22 mouse cellular contexts compared by ENCODE assay signal in the genomic region with DNA sequence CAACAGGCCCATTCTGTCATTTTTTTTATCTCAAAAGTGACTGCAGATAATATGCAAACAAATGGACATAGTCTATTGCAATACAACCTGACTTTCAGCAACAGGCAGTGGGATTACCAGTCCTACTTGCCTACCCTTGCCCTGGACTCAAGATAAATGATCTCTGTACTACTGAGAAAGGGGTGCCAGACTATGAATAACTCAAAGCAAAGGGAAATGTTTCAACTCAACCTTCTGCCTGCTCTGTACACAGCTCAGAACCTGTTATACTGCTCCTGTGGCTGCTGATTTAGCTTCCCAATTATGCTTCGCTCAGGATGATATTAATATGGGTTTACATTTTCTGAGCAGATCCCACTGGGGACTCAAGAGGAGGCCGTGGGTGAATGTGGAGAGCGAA. TPM values are rescaled to one million over a fixed set of nuclear protein-coding genes. Genes with fewer than 3 reads are reported as not detected.
DNase-seq lines count a peak whose midpoint lies in the region; ATAC-seq and TF ChIP-seq lines count a peak whose summit lies in the region.
"Had no signal": no experiment of that assay in that cellular context is flagged by ENCODE, and none has a peak within 500 bp of the region (broad histone marks: within the 10 kb centered on the region; RNA-seq: fewer than 3 reads in every experiment).

No protein-coding gene starts in this region.

- H3K36me3 ChIP-seq in embryonic facial prominence, embryonic 14.5 days (ENCODE audit: control insufficient read depth, insufficient read depth, low read length): no peaks in the 10 kb centered on the region
- H3K36me3 ChIP-seq in embryonic facial prominence, embryonic 10.5 days (replicated peaks): no peaks in the 10 kb centered on the region
- H3K36me3 ChIP-seq in stomach, embryonic 16.5 days (ENCODE audit: control insufficient read depth, insufficient read depth, low read length): no peaks in the 10 kb centered on the region
- H3K36me3 ChIP-seq in lung, postnatal 0 days (ENCODE audit: insufficient read depth, low read length): no peaks in the 10 kb centered on the region
- H3K36me3 ChIP-seq: embryonic facial prominence, embryonic 12.5 days; forebrain, embryonic 12.5 days; forebrain, embryonic 15.5 days; heart, embryonic 12.5 days; heart, embryonic 15.5 days had no signal

- WGBS in embryonic facial prominence, embryonic 14.5 days: 72% methylated on average over 3 of the region's 3 CpGs
- WGBS in embryonic facial prominence, embryonic 10.5 days: 91% methylated on average over 3 of the region's 3 CpGs
- WGBS in stomach, embryonic 16.5 days: 75% methylated on average over 3 of the region's 3 CpGs
- 77% methylated on average over 3 of the region's 3 CpGs for WGBS in lung, postnatal 0 days

- no peak overlapping the region for H3K4me3 ChIP-seq in embryonic facial prominence, embryonic 14.5 days (ENCODE audit: low read depth, low read length)
- no peak overlapping the region for H3K4me3 ChIP-seq in embryonic facial prominence, embryonic 10.5 days
- no peak overlapping the region for H3K4me3 ChIP-seq in stomach, embryonic 16.5 days (replicated peaks; ENCODE audit: low read length)
- H3K4me3 ChIP-seq in lung, postnatal 0 days (ENCODE audit: low read depth, low read length): no peak overlapping the region
- H3K4me3 ChIP-seq: embryonic facial prominence, embryonic 12.5 days; erythroblast, embryonic 14.5 days; forebrain, embryonic 12.5 days; forebrain, embryonic 15.5 days; heart, embryonic 12.5 days; heart, embryonic 15.5 days had no signal

- no peaks in the 10 kb centered on the region for H3K4me1 ChIP-seq in embryonic facial prominence, embryonic 14.5 days (ENCODE audit: control insufficient read depth, insufficient read depth, low read length)
- no peaks in the 10 kb centered on the region for H3K4me1 ChIP-seq in embryonic facial prominence, embryonic 10.5 days
- no peaks in the 10 kb centered on the region for H3K4me1 ChIP-seq in stomach, embryonic 16.5 days (ENCODE audit: control insufficient read depth, insufficient read depth, low read length)
- H3K4me1 ChIP-seq in lung, postnatal 0 days (ENCODE audit: insufficient read depth, low read depth, low read length): no peaks in the 10 kb centered on the region
- H3K4me1 ChIP-seq: embryonic facial prominence, embryonic 12.5 days; forebrain, embryonic 12.5 days; forebrain, embryonic 15.5 days; heart, embryonic 12.5 days; heart, embryonic 15.5 days had no signal

- TF ChIP-seq EP300 in lung, postnatal 0 days (IDR thresholded peaks at IDR 0.05): no peak

- peak; percentile 16 for DNase-seq in embryonic facial prominence, embryonic 14.5 days (ENCODE audit: low spot score)
- no peak for DNase-seq in embryonic facial prominence, embryonic 10.5 days (ENCODE audit: low spot score)
- DNase-seq in urinary bladder, postnatal 14 days (ENCODE audit: low spot score): peak; percentile 30
- no peak for DNase-seq in urinary bladder, postnatal 10 days (ENCODE audit: low spot score)
- DNase-seq in lung, postnatal 0 days (ENCODE audit: low spot score): no peak
- DNase-seq: adrenal gland, postnatal 10 days; adrenal gland, postnatal 36 days; cerebellum, adult 18-20 months; cerebellum, adult 9-10 months; cerebellum, postnatal 14 days; gastrocnemius, postnatal 25 days; heart, adult 18-20 months; heart, postnatal 10 days; heart, postnatal 36 days had no signal

- no peak overlapping the region for H3K4me2 ChIP-seq in embryonic facial prominence, embryonic 14.5 days (ENCODE audit: low read depth, low read length)
- no peak overlapping the region for H3K4me2 ChIP-seq in stomach, embryonic 16.5 days (ENCODE audit: low read depth, low read length)
- H3K4me2 ChIP-seq in lung, postnatal 0 days (replicated peaks; ENCODE audit: low read depth, low read length): no peak overlapping the region
- H3K4me2 ChIP-seq: embryonic facial prominence, embryonic 12.5 days; forebrain, embryonic 12.5 days; forebrain, embryonic 15.5 days; heart, embryonic 12.5 days; heart, embryonic 15.5 days; hindbrain, embryonic 14.5 days had no signal

- no peak overlapping the region for H3K27ac ChIP-seq in embryonic facial prominence, embryonic 14.5 days (replicated peaks; ENCODE audit: low read depth, low read length)
- no peak overlapping the region for H3K27ac ChIP-seq in embryonic facial prominence, embryonic 10.5 days (replicated peaks)
- peak overlapping the region; percentile 71 for H3K27ac ChIP-seq in stomach, embryonic 16.5 days (ENCODE audit: low read length)
- no peak overlapping the region for H3K27ac ChIP-seq in lung, postnatal 0 days (ENCODE audit: low read length)
- H3K27ac ChIP-seq: embryonic facial prominence, embryonic 12.5 days; forebrain, embryonic 12.5 days; forebrain, embryonic 15.5 days; heart, embryonic 15.5 days; hindbrain, embryonic 14.5 days had no signal

- no peak for TF ChIP-seq CTCF in lung, postnatal 0 days (IDR thresholded peaks at IDR 0.05)

- ATAC-seq in embryonic facial prominence, embryonic 14.5 days (ENCODE audit: low read depth): peak; percentile 44; the same call in 1 of the 2 replicates
- peak; percentile 69; the same call in 1 of the 2 replicates for ATAC-seq in stomach, embryonic 16.5 days (ENCODE audit: insufficient read depth, low FRiP score)
- no peak for ATAC-seq in lung, postnatal 0 days
- ATAC-seq: forebrain, embryonic 15.5 days had no signal

- H3K9ac ChIP-seq in embryonic facial prominence, embryonic 14.5 days (ENCODE audit: low read depth, low read length): no peak overlapping the region
- no peak overlapping the region for H3K9ac ChIP-seq in stomach, embryonic 16.5 days (ENCODE audit: low read length)
- H3K9ac ChIP-seq in lung, postnatal 0 days (replicated peaks; ENCODE audit: low read depth): no peak overlapping the region
- H3K9ac ChIP-seq: embryonic facial prominence, embryonic 12.5 days; forebrain, embryonic 12.5 days; forebrain, embryonic 15.5 days; heart, embryonic 12.5 days; heart, embryonic 15.5 days; hindbrain, embryonic 14.5 days had no signal

- no peaks in the 10 kb centered on the region for H3K9me3 ChIP-seq in embryonic facial prominence, embryonic 14.5 days (ENCODE audit: control insufficient read depth, low read length)
- no peaks in the 10 kb centered on the region for H3K9me3 ChIP-seq in embryonic facial prominence, embryonic 10.5 days
- no peaks in the 10 kb centered on the region for H3K9me3 ChIP-seq in stomach, embryonic 16.5 days (replicated peaks; ENCODE audit: control insufficient read depth, low read length)
- H3K9me3 ChIP-seq in lung, postnatal 0 days (ENCODE audit: low read length): no peaks in the 10 kb centered on the region
- H3K9me3 ChIP-seq: embryonic facial prominence, embryonic 12.5 days; forebrain, embryonic 12.5 days; forebrain, embryonic 15.5 days; heart, embryonic 12.5 days; heart, embryonic 15.5 days had no signal

- H3K27me3 ChIP-seq in embryonic facial prominence, embryonic 14.5 days (replicated peaks; ENCODE audit: control insufficient read depth, insufficient read depth, low read length): no peaks in the 10 kb centered on the region
- no peaks in the 10 kb centered on the region for H3K27me3 ChIP-seq in embryonic facial prominence, embryonic 10.5 days (replicated peaks; ENCODE audit: low read depth, poor library complexity, severe bottlenecking)
- H3K27me3 ChIP-seq in stomach, embryonic 16.5 days (ENCODE audit: control insufficient read depth, insufficient read depth, low read length): no peaks in the 10 kb centered on the region
- H3K27me3 ChIP-seq in lung, postnatal 0 days (replicated peaks; ENCODE audit: insufficient read depth, low read length): no peaks in the 10 kb centered on the region
- H3K27me3 ChIP-seq: embryonic facial prominence, embryonic 12.5 days; forebrain, embryonic 12.5 days; forebrain, embryonic 15.5 days; heart, embryonic 12.5 days; heart, embryonic 15.5 days had no signal

RNA-seq across cellular contexts. Expression of a gene that starts 15.3 kb away (rescaled TPM):
- 1.3 and 2.0 TPM in 2 replicates for polyA plus RNA-seq in embryonic facial prominence, embryonic 14.5 days (2014; fragmentation: Nextera tagmentation; extraction: Ambion mirVana)
- 0.30 and 0.36 TPM in 2 replicates for polyA plus RNA-seq in embryonic facial prominence, embryonic 10.5 days (2016; fragmentation: Nextera tagmentation; extraction: Ambion mirVana)
- 0.14 and 0.27 TPM in 2 replicates for polyA plus RNA-seq in stomach, embryonic 16.5 days (2015; fragmentation: Nextera tagmentation; extraction: Ambion mirVana)
- 0.85 and 1.1 TPM in 2 replicates for polyA plus RNA-seq in lung, postnatal 0 days (2015; fragmentation: Nextera tagmentation; extraction: Ambion mirVana)
- polyA plus RNA-seq: erythroblast, embryonic 14.5 days; heart, embryonic 12.5 days had no signal

Comparison
In these comparisons a context has a peak if more than half of its experiments do, and no peak if none do; other contexts are left out.
1. DNase-seq: peak in embryonic facial prominence, embryonic 14.5 days (single experiment) and urinary bladder, postnatal 14 days (single experiment); none in embryonic facial prominence, embryonic 10.5 days (single experiment), urinary bladder, postnatal 10 days (single experiment) and lung, postnatal 0 days (single experiment).